Mouse (Mus musculus) neural tube, embryonic 14.5 days (tissue): ENCODE measurements around the gene Ap2b1. TPM values are rescaled to one million over a fixed set of nuclear protein-coding genes. Genes with fewer than 3 reads are reported as not detected.

Experiments
- ATAC-seq: fragments of 200-750 bp; cut with Nextera tagmentation; 2 replicates; pipeline ENCODE4 v1.8.0; 2017; ENCODE audit warnings: low read depth, mild to moderate bottlenecking, moderate TSS enrichment, moderate library complexity
- H3K27ac ChIP-seq: fragments of 300-500 bp; sonication (generic); 2 replicates; pipeline ENCODE4 v1.5.1; 2014; ENCODE audit warnings: low read depth, mild to moderate bottlenecking, control low read depth, low read length, moderate library complexity, mixed read lengths
- H3K27me3 ChIP-seq: fragments of 300-500 bp; sonication (generic); 2 replicates; pipeline ENCODE4 v1.6.1; 2014; ENCODE audit warnings: low read length; ENCODE audit not compliant: control insufficient read depth, insufficient read depth
- H3K36me3 ChIP-seq: fragments of 300-500 bp; sonication (generic); 2 replicates; pipeline ENCODE4 v1.6.1; 2014; ENCODE audit warnings: low read length, mixed read lengths; ENCODE audit not compliant: control insufficient read depth, insufficient read depth
- H3K4me1 ChIP-seq: fragments of 300-500 bp; sonication (generic); 2 replicates; pipeline ENCODE4 v1.6.1; 2014; ENCODE audit warnings: low read length; ENCODE audit not compliant: control insufficient read depth, insufficient read depth
- H3K4me2 ChIP-seq: fragments of 300-500 bp; sonication (generic); 2 replicates; pipeline ENCODE4 v1.6.1; 2014; ENCODE audit warnings: mild to moderate bottlenecking, low read depth, low read length, control low read depth
- H3K4me3 ChIP-seq: fragments of 300-500 bp; sonication (generic); 2 replicates; pipeline ENCODE4 v1.5.1; 2014; ENCODE audit warnings: low read depth, low read length, control low read depth, mixed read lengths
- H3K9ac ChIP-seq: fragments of 300-500 bp; sonication (generic); replicated peaks from 2 replicates; pipeline ENCODE4 v1.6.1; 2014; ENCODE audit warnings: low read depth, mild to moderate bottlenecking, control low read depth, low read length, mixed read lengths
- H3K9me3 ChIP-seq: fragments of 300-500 bp; sonication (generic); 2 replicates; pipeline ENCODE4 v1.6.1; 2016; ENCODE audit warnings: low read length; ENCODE audit not compliant: control insufficient read depth
- WGBS: fragments of 180-500 bp; shearing (Covaris S2); extraction: QIAGEN DNeasy Blood & Tissue Kit; methylation state at CpG from one replicate; pipeline ENCODE4 v1.1.7; 2014; 5-methylcytosine and 5-hydroxymethylcytosine counted together
- polyA plus RNA-seq: library from polyadenylated mRNA; unstranded; fragments of >200 nt; fragmentation: Nextera tagmentation; extraction: Ambion mirVana; gene quantifications from 2 replicates; pipeline ENCODE4 v1.2.1, GENCODE M21; 2014

The Ap2b1 gene
- polyA plus RNA-seq, 1 experiment from 2014 or later: 155 TPM

- Histone ChIP-seq H3K36me3 (no peaks in the 10 kb centered on the region), H3K4me1 (no peaks in the 10 kb centered on the region), H3K9ac (no peak overlapping the region), H3K9me3 (no peaks in the 10 kb centered on the region), H3K4me2 (peak overlapping the region; percentile 23; the same call in 1 of the 2 replicates), H3K27me3 (peaks cover 3% of the 10 kb centered on the region; the same call in 1 of the 2 replicates), H3K4me3 (no peak overlapping the region), H3K27ac (no peak overlapping the region)
- peak; percentile 81; the same call in 1 of the 2 replicates for ATAC-seq
- 5% methylated on average over 38 of the region's 38 CpGs for WGBS
Measured at GRCm38 (mm10) chr11:83418566-83418965, 119.7 kb downstream of the Ap2b1 start.

DNA sequence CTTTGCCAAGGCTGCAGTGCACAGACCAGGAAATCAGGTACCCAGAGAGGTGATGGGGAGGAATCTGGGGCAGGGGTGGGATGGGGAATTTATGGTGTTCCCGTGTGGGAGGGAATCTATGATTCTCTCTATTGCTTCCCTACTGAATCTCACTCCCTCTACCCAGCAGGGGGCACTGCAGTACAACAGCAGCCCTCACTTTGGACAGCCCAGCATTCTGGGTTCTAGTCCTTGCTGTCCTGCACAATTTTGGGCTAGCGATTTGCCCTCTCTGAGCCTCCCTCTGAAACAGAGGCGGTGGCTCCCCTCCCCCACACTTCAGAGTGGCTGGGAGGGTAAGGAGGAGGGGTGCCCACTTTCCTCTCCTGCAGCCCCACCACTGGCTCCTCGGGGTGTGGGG lies 121.5 kb downstream of the Ap2b1 start:
- H3K27me3 ChIP-seq: peaks cover 3% of the 10 kb centered on the region; the same call in 1 of the 2 replicates
- no peak overlapping the region for H3K4me2 ChIP-seq
- H3K4me3 ChIP-seq: no peak overlapping the region
- H3K27ac ChIP-seq: no peak overlapping the region
- 31% methylated on average over 4 of the region's 4 CpGs for WGBS
- no peaks in the 10 kb centered on the region for H3K9me3 ChIP-seq
- no peaks in the 10 kb centered on the region for H3K4me1 ChIP-seq
- no peak for ATAC-seq
- H3K9ac ChIP-seq: no peak overlapping the region
- H3K36me3 ChIP-seq: no peaks in the 10 kb centered on the region

- 5% methylated on average over 9 of the region's 9 CpGs for WGBS
- Histone ChIP-seq H3K36me3 (no peaks in the 10 kb centered on the region), H3K27ac (no peak overlapping the region), H3K4me2 (no peak overlapping the region), H3K4me1 (no peaks in the 10 kb centered on the region), H3K9ac (no peak overlapping the region), H3K27me3 (peaks cover 3% of the 10 kb centered on the region; the same call in 1 of the 2 replicates), H3K9me3 (no peaks in the 10 kb centered on the region), H3K4me3 (no peak overlapping the region)
- no peak for ATAC-seq
Measured at GRCm38 (mm10) chr11:83421305-83421704, 122.5 kb downstream of the Ap2b1 start.

GRCm38 (mm10) chr11:83424681-83425080 lies 125.9 kb downstream of the Ap2b1 start:
- Histone ChIP-seq H3K27me3 (no peaks in the 10 kb centered on the region), H3K9ac (no peak overlapping the region), H3K27ac (no peak overlapping the region), H3K4me1 (no peaks in the 10 kb centered on the region), H3K36me3 (no peaks in the 10 kb centered on the region), H3K4me3 (no peak overlapping the region), H3K4me2 (no peak overlapping the region), H3K9me3 (no peaks in the 10 kb centered on the region)
- ATAC-seq: peak; percentile 74; the same call in 1 of the 2 replicates
- 8% methylated on average over 8 of the region's 8 CpGs for WGBS

DNA sequence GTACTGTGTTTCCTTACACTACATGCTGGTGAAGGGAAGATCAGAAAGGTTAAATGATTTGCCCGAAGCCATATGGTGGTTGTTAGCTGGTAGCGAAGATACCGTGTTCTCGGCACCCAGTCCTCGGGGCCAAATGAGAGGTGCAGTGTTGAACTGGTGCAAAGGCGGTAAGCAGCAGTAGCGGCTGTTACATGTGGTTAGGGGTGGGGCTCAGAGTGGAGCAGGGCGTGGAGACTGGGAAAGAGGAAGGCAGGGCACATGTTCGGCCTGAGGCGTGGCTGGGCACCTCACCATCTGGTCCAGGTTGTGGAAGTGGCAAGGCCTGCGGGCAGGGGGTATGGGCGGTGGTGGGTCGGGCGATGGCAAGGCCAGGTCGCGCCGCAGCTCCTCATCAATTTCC lies 128.1 kb downstream of the Ap2b1 start:
- Histone ChIP-seq H3K27ac (no peak overlapping the region), H3K4me1 (no peaks in the 10 kb centered on the region), H3K27me3 (no peaks in the 10 kb centered on the region), H3K36me3 (no peaks in the 10 kb centered on the region), H3K9me3 (no peaks in the 10 kb centered on the region), H3K4me3 (no peak overlapping the region), H3K9ac (no peak overlapping the region), H3K4me2 (no peak overlapping the region)
- 49% methylated on average over 17 of the region's 17 CpGs for WGBS
- ATAC-seq: no peak

GRCm38 (mm10) chr11:83429355-83429754 lies 130.5 kb downstream of the Ap2b1 start, which contains the start of gene Gas2l2:
TSS of gene Gas2l2 (minus strand) at chr11:83429455.
- Histone ChIP-seq H3K36me3 (no peaks in the 10 kb centered on the region), H3K4me2 (no peak within 1 kb of the TSS), H3K4me1 (no peaks in the 10 kb centered on the region), H3K27me3 (no peaks in the 10 kb centered on the region), H3K9me3 (no peaks in the 10 kb centered on the region), H3K9ac (no peak within 1 kb of the TSS), H3K4me3 (no peak within 1 kb of the TSS), H3K27ac (no peak within 1 kb of the TSS)
- 65% methylated on average over 5 of the region's 5 CpGs for WGBS
- ATAC-seq: no peak

DNA sequence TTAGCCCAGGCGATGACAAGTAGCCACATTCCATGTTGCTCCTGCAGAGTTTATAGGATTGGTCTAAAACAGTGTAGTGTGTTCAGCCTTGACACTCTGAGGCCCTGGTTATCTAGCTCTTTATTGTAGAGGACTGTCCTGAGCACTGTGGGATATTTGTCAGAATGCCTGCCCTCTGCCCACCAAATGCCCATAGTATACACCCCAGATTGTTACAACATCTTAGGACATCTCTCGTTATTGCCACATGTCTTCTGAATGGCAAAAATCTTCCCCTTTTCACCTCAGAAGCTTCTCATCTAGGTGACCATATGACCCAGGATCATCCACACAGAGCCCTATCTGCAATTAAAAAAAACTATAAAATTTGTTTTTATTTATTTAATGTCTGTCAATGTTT lies 133.7 kb downstream of the Ap2b1 start:
- H3K27ac ChIP-seq: no peak overlapping the region
- no peak for ATAC-seq
- H3K9ac ChIP-seq: no peak overlapping the region
- no peaks in the 10 kb centered on the region for H3K36me3 ChIP-seq
- no peak overlapping the region for H3K4me3 ChIP-seq
- no peak overlapping the region for H3K4me2 ChIP-seq
- no peaks in the 10 kb centered on the region for H3K4me1 ChIP-seq
- 89% methylated on average over 2 of the region's 2 CpGs for WGBS
- H3K9me3 ChIP-seq: no peaks in the 10 kb centered on the region
- no peaks in the 10 kb centered on the region for H3K27me3 ChIP-seq

DNA sequence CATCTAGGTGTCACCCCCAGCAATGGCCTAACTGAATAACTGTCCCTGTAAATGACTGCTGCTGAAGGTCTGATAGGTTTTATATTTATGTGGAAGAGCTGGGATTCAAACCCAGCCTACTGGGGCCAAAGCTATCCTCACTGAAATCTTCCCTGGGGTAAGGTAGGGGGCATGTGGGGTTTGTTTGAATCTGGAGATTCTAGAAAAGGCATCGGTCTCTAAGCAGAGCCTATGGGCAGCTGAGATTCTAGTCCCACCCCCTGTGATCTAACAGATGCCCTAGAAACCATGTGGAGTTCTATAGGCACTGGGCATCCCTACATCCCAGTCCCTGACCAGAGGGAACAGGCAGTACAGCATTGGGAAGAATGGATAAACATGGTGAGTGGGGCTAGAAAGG lies 138.6 kb downstream of the Ap2b1 start, which contains the start of gene 1700020L24Rik:
1700020L24Rik (plus strand) TSS at position 301 of the 400 bp plus-strand sequence.
- 91% methylated on average over 1 of the region's 1 CpGs for WGBS
- no peak for ATAC-seq
- Histone ChIP-seq H3K9me3 (no peaks in the 10 kb centered on the region), H3K9ac (no peak within 1 kb of the TSS), H3K36me3 (no peaks in the 10 kb centered on the region), H3K4me1 (no peaks in the 10 kb centered on the region), H3K27me3 (peaks cover 11% of the 10 kb centered on the region), H3K4me3 (no peak within 1 kb of the TSS), H3K27ac (no peak within 1 kb of the TSS), H3K4me2 (no peak within 1 kb of the TSS)

DNA sequence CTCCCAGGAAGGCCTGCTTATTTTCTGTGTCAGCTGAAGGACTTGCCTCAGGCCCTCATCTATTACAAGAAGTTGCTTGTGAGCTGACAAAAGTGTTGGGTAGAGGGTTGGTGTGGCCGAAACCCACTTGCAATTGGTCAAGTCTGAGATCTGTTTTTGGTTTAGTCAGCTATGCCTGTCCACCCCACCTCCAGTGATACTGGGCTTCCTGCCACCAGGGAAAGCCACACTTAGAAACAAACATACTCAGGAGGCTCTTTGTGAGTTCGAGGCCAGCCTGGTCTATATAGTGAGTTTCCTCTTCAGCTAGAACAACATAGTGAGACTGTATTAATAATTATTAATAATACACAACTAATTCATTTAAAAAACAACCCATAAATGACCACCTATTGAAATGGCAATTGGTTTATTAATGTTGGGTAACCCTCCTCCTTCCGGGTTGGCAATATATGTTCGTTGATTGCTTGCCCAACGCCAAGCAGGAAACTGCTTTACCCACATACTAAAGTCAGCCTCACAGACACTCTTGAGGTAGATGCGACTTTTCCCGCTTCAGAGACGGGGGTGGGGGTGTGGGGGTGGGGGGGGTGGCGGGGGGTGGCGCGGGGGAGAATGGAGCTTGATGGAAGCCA lies 140.7 kb downstream of the Ap2b1 start:
- Histone ChIP-seq H3K9ac (0 out of 2 replicates have a peak overlapping the region, but pooled peaks have one; percentile 54), H3K9me3 (no peaks in the 10 kb centered on the region), H3K4me2 (peak overlapping the region; percentile 73), H3K36me3 (no peaks in the 10 kb centered on the region), H3K27ac (no peak overlapping the region), H3K27me3 (peaks cover 21% of the 10 kb centered on the region), H3K4me1 (0 out of 2 replicates have a peak, but pooled peaks cover 2% of the 10 kb centered on the region), H3K4me3 (peak overlapping the region; percentile 41)
- no peak for ATAC-seq
- 31% methylated on average over 11 of the region's 11 CpGs for WGBS
